Mouse (Mus musculus): ENCODE data around the gene Pum2.
"Not testable (repeated sequence)": the region's sequence is repeated elsewhere in the genome, so short reads cannot be mapped to it uniquely, and the experiment has no call there.

The Pum2 gene

GRCm38 (mm10) chr12:8640711-8641424 is 33.1 kb upstream of the Pum2 start:
- Histone ChIP-seq H3K4me3 (replicated peaks; ENCODE audit: low read length) (peak overlapping the region; percentile 100), H3K4me1 (replicated peaks; ENCODE audit: low read depth, low read length) (peaks cover 17% of the 10 kb centered on the region), H3K9me3 (ENCODE audit: low read length) (no peaks in the 10 kb centered on the region), H3K27me3 (ENCODE audit: insufficient read depth, low read length) (no peaks in the 10 kb centered on the region), H3K36me3 (ENCODE audit: insufficient read depth, low read length) (no peaks in the 10 kb centered on the region)
- TF ChIP-seq NANOG (IDR thresholded peaks at IDR 0.05; ENCODE audit: borderline replicate concordance, low read length): no peak
- TF ChIP-seq CTCF (conservative IDR thresholded peaks at IDR 0.05; ENCODE audit: low read length): no peak
- TF ChIP-seq POU5F1 (IDR thresholded peaks at IDR 0.05; ENCODE audit: borderline replicate concordance, low read length): no peak

GRCm38 (mm10) chr12:8641425-8641735 is 32.6 kb upstream of the Pum2 start:
- Histone ChIP-seq H3K27me3 (ENCODE audit: insufficient read depth, low read length) (no peaks in the 10 kb centered on the region), H3K36me3 (ENCODE audit: insufficient read depth, low read length) (no peaks in the 10 kb centered on the region), H3K4me1 (replicated peaks; ENCODE audit: low read depth, low read length) (peaks cover 17% of the 10 kb centered on the region), H3K4me3 (replicated peaks; ENCODE audit: low read length) (peak overlapping the region; percentile 100), H3K9me3 (ENCODE audit: low read length) (no peaks in the 10 kb centered on the region)
- TF ChIP-seq CTCF (conservative IDR thresholded peaks at IDR 0.05; ENCODE audit: low read length) (no peak), POU5F1 (IDR thresholded peaks at IDR 0.05; ENCODE audit: borderline replicate concordance, low read length) (no peak), NANOG (IDR thresholded peaks at IDR 0.05; ENCODE audit: borderline replicate concordance, low read length) (no peak)

GRCm38 (mm10) chr12:8648211-8648610 is 25.7 kb upstream of the Pum2 start:
- H3K9me3 ChIP-seq (ENCODE audit: low read length); H3K4me3 ChIP-seq (replicated peaks; ENCODE audit: low read length); H3K36me3 ChIP-seq (ENCODE audit: insufficient read depth, low read length); H3K4me1 ChIP-seq (replicated peaks; ENCODE audit: low read depth, low read length); H3K27me3 ChIP-seq (ENCODE audit: insufficient read depth, low read length): not testable (repeated sequence)

GRCm38 (mm10) chr12:8650027-8650426 is 23.9 kb upstream of the Pum2 start:
- not testable (repeated sequence) for H3K36me3 ChIP-seq (ENCODE audit: insufficient read depth, low read length); H3K4me3 ChIP-seq (replicated peaks; ENCODE audit: low read length); H3K27me3 ChIP-seq (ENCODE audit: insufficient read depth, low read length); H3K4me1 ChIP-seq (replicated peaks; ENCODE audit: low read depth, low read length); H3K9me3 ChIP-seq (ENCODE audit: low read length)

- Histone ChIP-seq H3K4me3 (replicated peaks; ENCODE audit: low read length) (no peak overlapping the region), H3K36me3 (ENCODE audit: insufficient read depth, low read length) (no peaks in the 10 kb centered on the region), H3K27me3 (ENCODE audit: insufficient read depth, low read length) (no peaks in the 10 kb centered on the region; the same call in 1 of the 2 replicates), H3K9me3 (ENCODE audit: low read length) (no peaks in the 10 kb centered on the region), H3K4me1 (replicated peaks; ENCODE audit: low read depth, low read length) (no peaks in the 10 kb centered on the region)
- TF ChIP-seq POU5F1 (IDR thresholded peaks at IDR 0.05; ENCODE audit: borderline replicate concordance, low read length) (no peak), CTCF (conservative IDR thresholded peaks at IDR 0.05; ENCODE audit: low read length) (no peak), NANOG (IDR thresholded peaks at IDR 0.05; ENCODE audit: borderline replicate concordance, low read length) (no peak)
Observed at GRCm38 (mm10) chr12:8656596-8656995, 17.3 kb upstream of the Pum2 start.

GRCm38 (mm10) chr12:8657116-8657515 is 16.8 kb upstream of the Pum2 start:
- H3K4me3 ChIP-seq (replicated peaks; ENCODE audit: low read length): no peak overlapping the region
- H3K9me3 ChIP-seq (ENCODE audit: low read length): no peaks in the 10 kb centered on the region
- TF ChIP-seq CTCF (conservative IDR thresholded peaks at IDR 0.05; ENCODE audit: low read length) (no peak), POU5F1 (IDR thresholded peaks at IDR 0.05; ENCODE audit: borderline replicate concordance, low read length) (no peak), NANOG (IDR thresholded peaks at IDR 0.05; ENCODE audit: borderline replicate concordance, low read length) (no peak)
- no peaks in the 10 kb centered on the region for H3K36me3 ChIP-seq (ENCODE audit: insufficient read depth, low read length)
- H3K27me3 ChIP-seq (ENCODE audit: insufficient read depth, low read length): peaks cover 1% of the 10 kb centered on the region; the same call in 1 of the 2 replicates
- H3K4me1 ChIP-seq (replicated peaks; ENCODE audit: low read depth, low read length): no peaks in the 10 kb centered on the region

GRCm38 (mm10) chr12:8657629-8658366 is 16.1 kb upstream of the Pum2 start:
- TF ChIP-seq NANOG (IDR thresholded peaks at IDR 0.05; ENCODE audit: borderline replicate concordance, low read length) (no peak), CTCF (conservative IDR thresholded peaks at IDR 0.05; ENCODE audit: low read length) (no peak), POU5F1 (IDR thresholded peaks at IDR 0.05; ENCODE audit: borderline replicate concordance, low read length) (no peak)
- Histone ChIP-seq H3K9me3 (ENCODE audit: low read length) (no peaks in the 10 kb centered on the region), H3K4me3 (replicated peaks; ENCODE audit: low read length) (no peak overlapping the region), H3K4me1 (replicated peaks; ENCODE audit: low read depth, low read length) (no peaks in the 10 kb centered on the region), H3K36me3 (ENCODE audit: insufficient read depth, low read length) (no peaks in the 10 kb centered on the region), H3K27me3 (ENCODE audit: insufficient read depth, low read length) (peaks cover 5% of the 10 kb centered on the region; the same call in 1 of the 2 replicates)

- Histone ChIP-seq H3K4me1 (replicated peaks; ENCODE audit: low read depth, low read length) (no peaks in the 10 kb centered on the region), H3K27me3 (ENCODE audit: insufficient read depth, low read length) (peaks cover 7% of the 10 kb centered on the region; the same call in 1 of the 2 replicates), H3K9me3 (ENCODE audit: low read length) (no peaks in the 10 kb centered on the region), H3K4me3 (replicated peaks; ENCODE audit: low read length) (no peak overlapping the region), H3K36me3 (ENCODE audit: insufficient read depth, low read length) (no peaks in the 10 kb centered on the region)
- TF ChIP-seq NANOG (IDR thresholded peaks at IDR 0.05; ENCODE audit: borderline replicate concordance, low read length) (no peak), CTCF (conservative IDR thresholded peaks at IDR 0.05; ENCODE audit: low read length) (no peak), POU5F1 (IDR thresholded peaks at IDR 0.05; ENCODE audit: borderline replicate concordance, low read length) (no peak)
Observed at GRCm38 (mm10) chr12:8659406-8660279, 14.3 kb upstream of the Pum2 start.
